Mouse (Mus musculus) stomach, postnatal 0 days (tissue): ENCODE results near the gene Tmem184b.

Experiments used
- CTCF ChIP-seq: IDR thresholded peaks from 2 replicates; pipeline ENCODE4 v1.5.1; 2016; ENCODE audit warnings: antibody characterized with exemption, low read depth, mild to moderate bottlenecking, moderate library complexity
- EP300 ChIP-seq: optimal IDR thresholded peaks from 2 replicates; pipeline ENCODE3; 2016; ENCODE audit warnings: antibody characterized with exemption

DNA sequence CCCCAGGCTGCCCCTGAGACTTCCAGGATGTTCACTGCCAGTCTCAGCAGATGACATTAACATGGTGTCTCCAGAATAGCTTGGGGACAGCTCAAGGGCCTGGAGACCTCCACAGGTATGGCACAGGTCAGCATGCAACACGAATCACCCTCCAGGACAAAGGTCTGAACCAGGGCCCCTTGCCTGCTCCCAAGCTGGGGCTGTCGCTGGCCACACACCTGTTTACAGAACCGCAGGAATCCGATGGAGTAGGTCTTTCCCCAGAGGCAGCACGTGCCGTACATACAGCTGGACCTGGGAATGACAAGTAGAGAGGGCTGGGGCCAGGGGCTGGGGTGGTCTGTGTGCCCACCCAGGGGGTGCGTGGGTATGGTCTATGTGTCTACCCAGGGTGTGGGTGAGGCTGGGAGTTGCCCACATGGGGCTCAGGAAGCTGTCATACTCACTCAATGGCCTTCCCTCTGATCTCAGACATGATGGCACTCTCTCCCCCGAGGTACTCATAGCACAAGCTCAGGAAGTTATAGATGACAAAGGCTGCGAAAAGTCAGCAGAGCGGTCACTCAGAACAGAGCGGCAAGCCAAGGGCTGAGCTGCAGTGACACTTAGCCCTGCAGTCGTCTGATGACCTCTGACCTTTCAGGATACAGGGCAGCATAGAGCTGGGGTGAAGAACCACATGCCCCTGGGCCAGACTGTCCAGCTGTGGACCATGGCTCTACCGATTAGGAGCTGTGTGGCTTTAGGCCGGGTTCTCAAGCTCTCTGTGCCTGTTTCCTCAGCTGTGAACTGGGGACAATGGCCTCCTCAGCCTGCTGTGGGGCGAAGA is 33.7 kb downstream of the Tmem184b start:
- no peak for TF ChIP-seq CTCF
- no peak for TF ChIP-seq EP300
